Mouse (Mus musculus) left cerebral cortex, postnatal 14 days (tissue): Measurements from ENCODE around the gene Xlr4a. TPM values are rescaled to one million over a fixed set of nuclear protein-coding genes. Genes with fewer than 3 reads are reported as not detected.
A peak's percentile ranks its signal among the peaks of the same experiment; 100 is the strongest.
"Not testable (repeated sequence)": the region's sequence is repeated elsewhere in the genome, so short reads cannot be mapped to it uniquely, and the experiment has no call there.

Source experiments
- DNase-seq, 2 experiments: peaks; one replicate each; pipeline ENCODE4 v3.0.0; 2021 to 2022; ENCODE audit warnings: low spot score in 2 of 2, mixed read lengths in 1 of 2
- intact Hi-C: fragments of 180-260 bp; cut with DNase I; formaldehyde crosslinking; loops from one replicate; pipeline ENCODE4 v1.15.1; 2025
- long read RNA-seq, 2 experiments: library from polyadenylated mRNA; stranded (forward); transcript quantifications; one replicate each; pipeline ENCODE4 v2.0.0; 2021
- total RNA-seq, 2 experiments: library from RNA; stranded (reverse); gene quantifications; 2 replicates each; pipeline ENCODE4 v1.2.3; 2021

Xlr4a gene
- 1 to 10 TPM in 1 of 2 experiments, under 1 TPM in 1; 0.80 to 1.2 TPM for total RNA-seq
- long read RNA-seq, experiment 1, result 0 reads
- long read RNA-seq, experiment 2, result 0 reads

DNA sequence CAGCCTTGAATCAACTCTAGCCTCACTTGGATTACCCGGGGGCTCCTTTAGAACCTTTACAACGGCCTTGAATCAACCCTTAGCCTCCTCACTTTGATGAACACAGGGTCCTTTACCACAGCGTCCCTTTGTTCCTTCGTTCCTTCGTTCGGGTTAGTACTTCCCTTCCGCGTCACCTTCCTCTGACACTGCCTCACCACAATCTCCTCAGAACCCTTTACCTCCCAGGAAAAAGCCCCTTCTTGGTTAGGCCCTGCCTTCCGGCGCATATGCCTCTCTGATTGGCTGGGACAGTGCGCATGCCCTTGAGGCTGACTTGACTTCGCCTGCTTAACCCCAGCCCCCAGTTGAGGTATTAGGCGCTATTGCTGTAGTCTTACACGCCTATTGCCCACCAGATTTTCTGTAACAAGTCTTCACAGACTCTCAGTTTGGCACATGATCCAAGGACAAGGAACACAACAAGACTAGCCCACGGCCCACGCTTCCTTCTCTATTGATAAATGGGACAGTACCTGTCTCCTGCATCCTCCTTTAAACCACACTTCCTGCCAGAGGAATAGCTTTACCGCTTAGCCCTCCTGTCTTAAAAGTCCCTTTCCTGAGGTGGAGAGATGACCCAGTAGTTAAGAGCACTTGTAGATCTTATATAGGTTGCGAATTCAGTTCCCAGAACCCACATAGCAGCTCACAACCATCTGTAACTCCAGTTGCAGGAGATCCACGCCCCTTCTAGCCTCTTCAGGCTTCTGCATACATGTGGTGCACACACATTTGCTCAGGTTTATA lies at the start of gene Xlr4a:
Gene Xlr4a (minus strand): TSS at position 212 of the 789 bp plus-strand sequence.
- DNase-seq, intact Hi-C loops: not testable (repeated sequence)

DNA sequence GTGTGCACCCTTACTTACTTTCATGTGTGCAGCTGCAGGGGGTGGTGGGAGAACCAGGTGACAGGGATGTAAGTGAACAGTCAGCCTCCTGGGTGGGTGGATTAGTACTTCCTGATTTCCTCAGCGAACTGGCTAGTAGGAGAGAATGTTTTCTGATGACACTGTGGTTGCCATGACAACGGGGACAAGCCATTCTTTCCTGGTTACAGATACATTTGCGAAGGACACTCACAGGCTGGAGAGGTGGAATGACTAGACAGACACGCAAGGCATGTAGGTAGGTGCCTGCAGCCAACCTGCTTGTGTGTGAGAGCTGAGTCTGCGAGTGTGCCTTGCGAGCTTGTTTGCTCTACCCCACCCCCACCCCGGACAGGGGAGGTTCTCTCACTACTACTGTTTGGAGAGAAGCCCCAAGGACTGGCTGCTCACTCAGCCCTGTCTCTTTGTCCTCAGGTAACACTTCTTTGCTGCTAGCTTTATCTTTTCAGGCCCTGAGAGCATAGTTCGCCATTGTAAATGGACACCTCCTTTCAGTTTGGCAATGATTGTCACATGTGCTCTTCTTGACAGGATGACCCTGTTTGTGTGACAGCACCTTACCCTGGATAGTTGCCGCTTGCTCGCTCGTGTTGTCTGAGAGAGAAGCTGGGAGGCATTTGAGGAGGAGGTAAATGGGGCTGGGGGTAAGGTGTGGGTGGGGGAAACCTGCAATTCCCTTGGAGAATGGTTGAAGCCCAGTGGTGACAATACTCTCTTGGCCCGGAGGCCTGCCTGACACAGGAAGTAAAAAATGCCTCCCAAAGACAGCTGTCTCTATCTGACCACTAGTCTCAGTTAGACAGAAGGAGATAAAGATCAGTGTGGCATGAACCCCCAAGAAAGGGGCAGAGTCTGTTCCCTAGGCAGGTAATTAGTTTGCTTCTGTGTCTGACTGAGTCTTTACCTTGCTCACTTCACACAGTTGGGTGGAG lies 40.9 kb upstream of the Xlr4a start:
- intact Hi-C loops, DNase-seq: not testable (repeated sequence)

DNA sequence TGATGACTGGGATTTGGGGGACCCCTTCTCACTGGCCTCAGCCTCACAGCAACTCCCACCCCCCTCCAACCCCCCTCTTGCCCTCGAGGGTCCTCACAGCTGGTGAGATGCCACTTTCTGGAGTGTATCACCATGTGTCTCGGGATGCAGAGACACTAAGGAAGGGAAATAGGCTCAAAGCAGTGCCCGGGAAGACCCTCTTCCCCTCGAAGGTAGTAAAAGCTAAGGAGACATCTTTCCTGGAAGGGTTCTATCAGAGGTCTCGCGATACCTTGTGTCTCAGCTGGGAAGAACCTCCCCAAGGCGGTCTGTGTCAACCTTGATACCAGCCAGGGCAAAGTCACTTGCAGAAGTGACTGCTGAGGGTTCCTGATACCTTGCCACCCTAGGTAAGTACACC lies 34.5 kb upstream of the Xlr4a start, which contains the start of gene Gm14685:
Gene Gm14685 (plus strand): TSS at position 301 of the 400 bp plus-strand sequence.
- intact Hi-C loops, DNase-seq: not testable (repeated sequence)

DNA sequence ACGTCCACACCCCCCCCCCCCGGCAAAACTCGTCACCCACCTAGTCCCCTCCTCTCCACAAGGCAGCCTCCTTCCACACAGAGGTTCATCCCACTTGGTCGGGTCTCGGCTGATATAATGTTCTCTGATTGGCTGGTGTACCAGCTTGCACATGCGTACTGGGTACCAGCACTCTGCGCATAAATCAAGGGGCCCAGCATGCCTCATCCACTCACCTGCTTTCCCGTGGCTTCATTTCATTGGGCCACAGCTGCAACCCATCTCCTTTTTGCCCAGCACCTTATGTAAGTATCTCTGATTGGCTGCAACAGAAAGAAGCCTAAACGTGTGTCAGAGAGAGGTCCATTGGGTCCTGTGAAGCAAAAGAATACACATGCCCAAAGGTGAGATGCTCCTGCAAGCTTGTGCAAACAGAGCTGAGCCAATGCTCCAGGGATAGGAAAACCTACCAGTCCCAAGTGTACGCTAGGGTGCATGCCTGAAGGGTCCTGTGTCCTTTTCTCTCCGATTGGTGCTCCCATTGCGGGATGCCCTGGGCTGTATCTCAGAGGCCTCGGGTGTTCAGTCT lies 14.7 kb upstream of the Xlr4a start, which contains the start of gene Xlr3a:
Gene Xlr3a (minus strand): TSS at position 155 of the 568 bp plus-strand sequence.
- intact Hi-C loops, result not testable (repeated sequence)
- DNase-seq, result peak in 1 of 2 experiments; percentile 2

DNA sequence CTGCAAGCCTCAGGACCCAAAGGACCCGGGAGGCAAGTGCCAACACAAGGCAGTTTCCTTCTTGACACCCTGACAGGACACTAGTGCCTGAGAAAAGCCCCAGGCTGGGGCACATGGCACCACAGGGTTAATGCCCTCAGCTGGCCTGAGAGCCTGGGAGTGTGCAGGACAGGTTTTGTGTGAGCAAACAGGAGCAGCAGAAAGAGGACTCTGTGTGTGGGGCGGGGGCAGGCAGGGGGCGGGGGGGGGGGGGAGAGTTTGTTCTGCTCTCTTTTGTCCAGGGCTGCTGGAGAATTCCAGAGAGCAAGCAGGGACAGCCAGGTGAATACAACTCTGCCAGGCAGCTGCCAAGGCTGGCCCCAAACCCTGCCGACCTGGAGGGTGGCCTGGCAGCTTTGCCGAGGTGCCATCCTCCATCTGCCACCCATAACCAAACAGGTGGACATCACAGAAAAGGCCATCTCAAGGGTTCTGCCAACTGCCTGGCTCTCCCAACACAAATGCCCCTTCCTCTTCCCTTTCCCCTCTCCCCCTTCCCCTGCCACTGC lies 15.4 kb downstream of the Xlr4a start:
- intact Hi-C loops, result loop anchor here (10.0 kb wide), 1 partner anchor 158 kb away; the partner anchor contains the start of gene F8a
- not testable (repeated sequence) for DNase-seq

DNA sequence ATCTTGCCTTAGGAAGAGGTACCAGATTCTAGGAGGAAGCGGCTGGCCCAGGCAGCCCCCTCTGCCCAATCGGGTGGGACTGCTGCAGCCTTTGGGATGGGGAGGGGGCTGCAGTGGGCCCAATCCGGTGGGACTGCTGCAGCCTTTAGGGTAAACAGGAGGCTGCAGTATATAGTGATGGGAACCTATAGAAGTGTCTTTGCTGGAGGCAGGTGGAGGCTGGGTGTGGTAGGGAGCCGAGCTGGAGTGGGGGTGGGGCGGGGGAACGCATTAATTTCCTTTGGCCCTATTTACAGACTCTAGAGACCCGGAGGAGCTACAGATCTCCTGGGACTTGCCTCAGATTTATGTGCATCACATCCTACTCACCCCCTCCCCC lies 17.9 kb downstream of the Xlr4a start, which contains the start of gene Pnma3:
Gene Pnma3 (plus strand): TSS at position 373 of the 379 bp plus-strand sequence.
- peak in 1 of 2 experiments; percentile 46 for DNase-seq
- intact Hi-C loops, result loop anchor here (10.0 kb wide), 1 partner anchor 160 kb away; the partner anchor contains the start of gene F8a

DNA sequence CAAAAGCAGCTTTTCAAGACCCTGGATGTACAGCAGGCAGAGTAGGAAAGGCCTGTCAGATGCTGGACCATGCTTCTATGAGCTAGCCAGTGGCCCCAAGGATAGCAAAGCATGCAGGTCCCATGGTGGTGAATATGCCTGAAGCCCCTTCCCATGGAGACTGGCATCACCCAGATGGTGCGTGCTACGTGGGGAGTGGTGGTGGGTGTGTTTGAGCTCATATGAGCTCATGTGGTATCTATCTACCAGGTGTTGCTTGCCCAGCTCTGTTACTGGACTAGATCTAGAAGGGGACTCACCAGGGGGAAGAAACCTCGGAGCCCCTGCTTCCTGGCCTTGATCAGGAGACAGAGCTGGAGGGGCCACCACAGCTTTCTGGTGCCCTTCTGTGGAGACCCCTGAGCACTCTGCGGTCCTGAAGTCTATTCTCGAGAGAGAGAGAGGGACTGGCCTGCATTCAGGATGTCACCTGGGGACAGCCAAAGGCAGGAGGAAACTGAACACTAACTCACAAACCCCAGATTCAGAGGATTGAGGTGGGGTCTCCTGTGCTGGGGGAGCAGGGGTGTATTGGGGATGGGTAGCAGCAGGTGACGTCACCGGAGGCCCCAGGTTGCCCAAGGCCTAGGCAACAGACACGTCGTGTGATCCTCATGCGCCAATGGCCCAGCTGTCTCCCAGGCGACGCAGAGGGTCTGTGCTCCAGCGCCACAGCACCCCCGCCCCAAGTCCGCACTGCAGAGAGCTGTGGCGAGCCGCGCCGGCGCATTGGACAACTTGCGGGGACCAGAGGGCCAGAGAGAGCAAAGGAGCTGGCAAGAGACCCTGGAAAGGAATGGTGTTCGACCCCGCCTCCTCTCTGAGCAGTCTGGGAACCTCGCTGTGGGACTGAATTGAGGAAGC lies 18.5 kb downstream of the Xlr4a start:
- DNase-seq, result peak; percentile 33 to 45
- intact Hi-C loops, result loop anchor here (10.0 kb wide), 1 partner anchor 161 kb away; the partner anchor contains the start of gene F8a

DNA sequence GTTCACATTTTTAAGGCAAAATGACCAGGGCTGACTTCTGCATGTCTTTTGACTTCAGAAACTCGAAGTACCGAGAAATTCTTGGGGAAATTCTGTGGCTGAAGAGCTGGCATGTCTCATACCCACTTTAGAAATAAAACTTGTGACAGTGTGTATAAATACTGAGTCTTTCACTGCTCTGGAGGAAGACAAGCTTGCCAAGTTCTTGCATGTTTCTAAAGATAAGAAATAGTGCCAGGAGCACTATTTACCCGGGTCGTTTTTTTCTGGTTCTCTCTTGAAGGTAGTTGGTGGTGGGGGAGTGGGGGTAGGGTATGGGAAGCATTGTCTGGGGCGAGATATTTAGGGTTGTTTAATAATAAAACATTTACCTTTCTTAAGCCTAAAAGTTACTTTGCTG lies 20.0 kb downstream of the Xlr4a start:
- no peak for DNase-seq
- intact Hi-C loops, result loop anchor here (10.0 kb wide), 1 partner anchor 162 kb away; the partner anchor contains the start of gene F8a

DNA sequence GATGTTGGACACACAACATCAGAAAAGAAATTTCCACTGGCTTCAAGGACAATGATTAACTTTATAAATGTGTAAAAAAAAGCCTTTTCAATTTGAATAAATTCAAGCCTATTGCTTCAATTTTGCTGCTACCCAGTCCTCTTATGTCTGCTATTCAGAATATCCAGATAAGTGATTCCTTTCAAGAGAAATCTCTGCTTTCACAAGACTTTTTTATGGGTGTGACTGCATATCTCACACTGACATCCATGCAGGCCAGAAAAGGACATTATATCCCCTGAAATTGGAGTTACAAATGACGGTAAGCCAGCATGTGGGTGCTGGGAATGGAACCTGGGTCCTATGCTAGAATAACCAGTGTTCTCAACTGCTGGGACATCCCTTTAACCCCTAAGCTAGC lies 20.8 kb downstream of the Xlr4a start:
- no peak for DNase-seq
- intact Hi-C loops, result loop anchor here (10.0 kb wide), 1 partner anchor 163 kb away; the partner anchor contains the start of gene F8a

DNA sequence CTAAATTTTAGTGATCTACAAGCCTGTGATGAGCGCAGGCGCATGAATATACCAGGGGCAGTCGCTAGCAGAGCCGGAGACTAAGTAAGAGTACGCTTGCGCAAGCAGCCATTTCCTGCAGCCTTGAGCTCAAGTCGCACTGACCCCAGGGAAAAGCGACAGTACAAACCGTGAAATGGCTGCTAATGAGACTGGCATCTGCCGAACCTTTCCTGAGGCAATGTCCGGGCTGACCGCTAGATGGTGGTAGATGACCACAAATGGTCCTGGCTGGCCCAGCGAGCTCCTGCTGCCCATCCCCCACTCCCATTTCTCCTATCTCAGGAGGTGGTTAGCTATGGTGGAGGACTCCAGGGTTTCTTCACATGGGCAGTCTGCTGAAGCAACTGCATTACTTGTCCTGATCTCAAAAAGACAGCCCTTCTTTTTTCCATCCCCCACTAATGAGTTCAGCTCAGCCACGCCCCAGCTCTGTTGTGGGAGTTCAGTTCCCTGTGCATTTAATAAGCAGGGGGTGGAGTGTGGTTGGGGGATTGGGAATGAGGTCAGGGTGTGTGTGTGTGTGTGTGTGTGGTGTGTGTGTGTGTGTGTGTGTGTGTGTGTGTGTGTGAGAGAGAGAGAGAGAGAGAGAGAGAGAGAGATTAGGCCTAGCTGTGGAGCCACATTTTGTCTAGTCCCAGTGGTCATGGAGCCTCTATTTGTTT lies 28.3 kb downstream of the Xlr4a start:
- peak; percentile 96 for DNase-seq
- intact Hi-C loops, result loop anchor here (10.0 kb wide), 1 partner anchor 621 kb away; the partner anchor contains the start of gene Slc6a8

DNA sequence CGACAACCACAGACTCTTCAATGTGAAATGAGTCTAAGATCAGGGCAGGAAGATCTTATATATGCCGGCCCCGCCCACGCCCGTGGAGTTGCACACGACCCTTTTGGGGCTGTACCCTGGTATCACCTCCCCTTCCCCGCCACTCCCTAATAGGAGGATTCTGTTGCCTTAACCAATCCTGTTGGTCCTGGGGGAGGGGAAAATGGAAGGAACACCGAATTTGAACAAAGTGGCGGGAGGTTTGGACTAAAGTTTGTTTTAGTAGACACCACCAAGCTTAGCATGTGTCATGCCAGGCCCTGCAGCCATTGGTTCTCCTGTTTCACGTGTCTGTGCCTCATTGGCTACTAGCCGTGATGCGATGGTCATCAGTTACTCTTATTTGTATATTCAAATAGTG lies 42.6 kb downstream of the Xlr4a start:
- intact Hi-C loops, result no loop called here

DNA sequence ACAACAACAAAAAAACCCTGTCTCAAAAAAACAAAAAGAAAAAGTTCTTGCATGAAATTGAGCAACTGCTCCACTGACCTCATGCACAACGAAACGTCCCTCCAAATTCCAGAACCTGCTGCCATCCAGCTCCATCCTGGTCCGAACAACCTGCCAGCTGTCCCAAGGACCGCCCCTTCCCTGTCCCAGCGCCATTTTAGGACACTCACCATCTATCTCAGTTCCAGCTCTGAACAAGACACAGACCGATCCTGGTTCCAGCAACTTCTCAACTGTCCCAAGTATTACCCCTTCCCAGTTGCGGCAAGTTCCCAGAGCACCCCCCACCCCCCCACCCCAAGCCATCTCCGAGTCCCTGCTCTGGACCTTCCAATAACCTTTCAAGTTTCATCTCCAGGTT lies 43.4 kb downstream of the Xlr4a start:
- no peak for DNase-seq
- intact Hi-C loops, result no loop called here

More for the DNA sequence above, 42.6 kb downstream of the Xlr4a start:
- no peak for DNase-seq

DNA sequence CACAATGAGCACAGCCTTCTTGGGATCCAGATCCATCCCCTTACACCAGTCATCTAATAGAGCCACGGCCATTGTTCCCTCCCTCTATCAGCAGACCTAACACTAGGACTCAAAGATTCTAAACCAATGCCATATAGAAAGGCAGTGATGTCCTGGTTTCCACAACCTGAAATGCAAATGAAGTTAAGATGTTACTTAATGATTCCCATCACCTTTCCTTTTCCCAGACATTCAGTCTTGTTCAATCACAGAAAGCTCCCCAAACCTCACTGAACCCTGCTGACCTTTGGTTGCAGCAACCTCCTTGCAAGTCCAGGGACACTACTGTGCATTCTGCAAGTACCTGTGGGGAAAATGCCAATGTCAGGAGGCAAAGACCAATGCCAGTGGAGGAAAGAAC lies 45.3 kb downstream of the Xlr4a start, which contains the start of gene Pnma5:
Gene Pnma5 (minus strand): TSS at position 101 of the 400 bp plus-strand sequence.
- intact Hi-C loops, result no loop called here
- DNase-seq, result no peak
